Mouse (Mus musculus): ENCODE measurements around the gene Vmn1r114.
"Not testable (repeated sequence)": the region's sequence is repeated elsewhere in the genome, so short reads cannot be mapped to it uniquely, and the experiment has no call there.

Vmn1r114 gene

DNA sequence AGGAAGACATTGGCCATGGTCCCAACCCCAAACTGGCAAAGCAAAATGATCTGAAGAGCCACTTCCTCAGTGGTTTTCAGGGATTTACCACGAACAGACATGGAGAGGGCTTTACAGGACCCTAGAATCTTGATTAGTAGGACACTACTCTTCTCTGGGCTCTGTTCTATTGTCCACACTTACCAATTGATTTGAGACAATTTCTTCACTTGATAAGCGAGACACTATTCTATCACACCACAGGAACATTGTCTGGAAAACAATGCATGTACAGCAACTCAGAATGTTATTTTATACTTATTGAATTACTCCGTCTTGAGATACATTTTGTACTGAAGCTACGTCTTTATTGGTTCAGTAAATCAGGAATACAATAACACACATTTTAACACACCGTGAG, at the start of gene Vmn1r114:
Gene Vmn1r114 (minus strand): TSS at position 101 of the 400 bp plus-strand sequence.
- DNase-seq (ENCODE audit: low read depth in 2 of 2, low spot score in 2 of 2) = not testable (repeated sequence)

GRCm38 (mm10) chr7:20844885-20845284, 32.9 kb upstream of the Vmn1r114 start, which contains the start of gene Vmn1r115:
Vmn1r115 (minus strand) TSS chr7:20844985.
- DNase-seq (ENCODE audit: low read depth in 2 of 2, low spot score in 2 of 2) = not testable (repeated sequence)

DNA sequence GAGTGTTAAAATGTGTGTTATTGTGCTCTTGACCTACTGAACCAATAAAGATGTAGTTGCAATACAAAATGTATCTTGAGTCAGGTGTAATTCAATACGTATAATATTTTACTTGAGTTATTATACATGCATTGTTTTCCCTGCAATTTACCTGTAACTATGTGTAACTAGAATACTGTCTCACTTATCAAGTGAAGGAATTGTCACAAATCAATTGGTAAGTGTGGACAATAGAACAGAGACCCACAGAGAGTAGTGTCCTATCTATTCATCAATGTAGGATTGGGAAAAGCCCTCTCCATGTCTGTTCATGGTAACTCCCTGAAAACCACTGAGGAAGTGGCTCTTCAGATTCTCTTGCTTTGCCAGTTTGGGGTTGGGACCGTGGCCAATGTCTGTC, 25.0 kb downstream of the Vmn1r114 start, which contains the start of gene Vmn1r113:
Gene Vmn1r113 (plus strand): TSS at position 301 of the 400 bp plus-strand sequence.
- not testable (repeated sequence) for DNase-seq (ENCODE audit: low read depth in 2 of 2, low spot score in 2 of 2)

DNA sequence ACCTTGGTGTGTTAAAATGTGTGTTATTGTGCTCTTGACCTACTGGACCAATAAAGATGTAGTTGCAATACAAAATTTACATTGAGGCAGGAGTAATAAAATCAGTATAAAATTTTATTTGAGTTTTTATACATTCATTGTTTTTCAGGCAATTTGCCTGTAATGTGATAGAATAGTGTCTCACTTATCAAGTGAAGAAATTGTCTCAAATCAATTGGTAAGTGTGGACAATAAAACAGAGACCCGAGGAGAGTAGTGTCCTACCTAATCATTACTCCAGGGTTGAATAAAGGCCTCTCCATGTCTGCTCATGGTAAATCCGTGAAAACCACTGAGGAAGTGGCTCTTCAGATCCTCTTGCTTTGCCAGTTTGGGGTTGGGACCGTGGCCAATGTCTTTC, 41.1 kb downstream of the Vmn1r114 start, which contains the start of gene Vmn1r112:
Gene Vmn1r112 (plus strand): TSS at position 301 of the 400 bp plus-strand sequence.
- DNase-seq (ENCODE audit: low read depth in 2 of 2, low spot score in 2 of 2) = not testable (repeated sequence)

Measured in CD8-positive naive resting alpha-beta T cell, adult 2 months (primary cell).